Mouse (Mus musculus): ENCODE results near the gene Erich4. TPM values are rescaled to one million over a fixed set of nuclear protein-coding genes. Genes with fewer than 3 reads are reported as not detected.
"Not testable (repeated sequence)": the region's sequence is repeated elsewhere in the genome, so short reads cannot be mapped to it uniquely, and the experiment has no call there.

Erich4 gene
- polyA plus RNA-seq, 1 experiment from 2014 or later = not detected

DNA sequence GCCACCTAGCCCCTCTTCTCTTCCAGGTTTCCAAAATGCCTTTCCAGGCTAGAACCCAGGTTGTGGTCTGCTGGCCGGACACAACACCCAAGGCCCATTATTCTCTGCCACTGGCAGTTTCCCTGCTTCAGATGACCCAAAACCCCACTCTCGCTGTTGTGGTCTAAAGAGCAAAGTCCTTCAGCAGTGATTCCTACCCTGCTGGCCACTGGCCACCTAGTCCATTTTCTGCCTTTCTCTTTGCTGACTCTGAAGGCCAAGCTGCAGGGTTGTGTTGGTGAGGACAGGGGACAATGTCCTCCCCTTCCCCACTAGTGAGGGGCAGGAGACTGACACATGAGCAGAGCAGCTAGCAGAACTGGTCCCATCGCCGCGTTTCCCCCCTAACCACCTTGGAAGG, 40.6 kb downstream of the Erich4 start:
- Histone ChIP-seq H3K4me3 (no peak overlapping the region), H3K27ac (no peak overlapping the region), H3K4me1 (replicated peaks) (no peaks in the 10 kb centered on the region), H3K9me3 (replicated peaks) (no peaks in the 10 kb centered on the region), H3K36me3 (no peaks in the 10 kb centered on the region), H3K9ac (no peak overlapping the region), H3K4me2 (no peak overlapping the region), H3K27me3 (no peaks in the 10 kb centered on the region)
- 87% methylated on average over 5 of the region's 5 CpGs for WGBS
- ATAC-seq (replicated peaks; ENCODE audit: insufficient number of reproducible peaks, insufficient read depth, low FRiP score, low read depth) = no peak

- 71% methylated on average over 5 of the region's 5 CpGs for WGBS
- H3K4me2 ChIP-seq; H3K9ac ChIP-seq; H3K27ac ChIP-seq; H3K9me3 ChIP-seq (replicated peaks); H3K4me1 ChIP-seq (replicated peaks); H3K36me3 ChIP-seq; H3K4me3 ChIP-seq; H3K27me3 ChIP-seq; ATAC-seq (replicated peaks; ENCODE audit: insufficient number of reproducible peaks, insufficient read depth, low FRiP score, low read depth): not testable (repeated sequence)
Measured at GRCm38 (mm10) chr7:25573806-25574205, 41.9 kb downstream of the Erich4 start.

DNA sequence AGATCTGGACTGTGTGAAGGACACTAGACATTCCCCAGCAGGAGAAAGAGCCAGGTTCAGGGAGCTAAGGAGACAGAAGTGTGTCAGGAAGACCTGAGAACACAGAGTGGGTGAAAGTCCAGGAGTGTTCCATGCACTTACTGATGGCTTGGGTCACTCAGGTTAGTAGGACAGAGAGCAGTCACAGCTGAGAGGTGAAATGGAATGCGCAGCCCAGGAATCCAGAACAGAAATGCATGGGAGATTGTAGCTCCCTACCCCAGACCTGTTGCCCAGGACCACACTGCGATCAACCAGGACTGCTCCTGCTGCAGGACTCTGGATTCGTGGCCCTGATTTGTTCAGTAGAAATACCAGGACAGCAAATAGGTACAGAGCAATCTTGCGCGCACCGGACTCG, 47.0 kb downstream of the Erich4 start:
- H3K9me3 ChIP-seq (replicated peaks) = no peaks in the 10 kb centered on the region
- no peaks in the 10 kb centered on the region for H3K4me1 ChIP-seq (replicated peaks)
- H3K4me2 ChIP-seq = no peak overlapping the region
- H3K27me3 ChIP-seq = no peaks in the 10 kb centered on the region
- no peak overlapping the region for H3K9ac ChIP-seq
- ATAC-seq (replicated peaks; ENCODE audit: insufficient number of reproducible peaks, insufficient read depth, low FRiP score, low read depth) = no peak
- H3K27ac ChIP-seq = no peak overlapping the region
- WGBS = 95% methylated on average over 7 of the region's 7 CpGs
- H3K36me3 ChIP-seq = no peaks in the 10 kb centered on the region
- no peak overlapping the region for H3K4me3 ChIP-seq

Other genes with a start within 250 kb of the Erich4 start
- gene Cnfn, start 246.2 kb downstream of the Erich4 start, polyA plus RNA-seq (2015; fragmentation: Nextera tagmentation; extraction: Ambion mirVana) = 0.22 and 1.1 TPM in 2 replicates
- gene Lipe, start 217.2 kb downstream of the Erich4 start, polyA plus RNA-seq (2015; fragmentation: Nextera tagmentation; extraction: Ambion mirVana) = 5.6 and 7.7 TPM in 2 replicates
- 0.28 and 0.51 TPM in 2 replicates for gene Cxcl17, start 203.0 kb downstream of the Erich4 start, polyA plus RNA-seq (2015; fragmentation: Nextera tagmentation; extraction: Ambion mirVana)
- gene Ceacam1, start 138.3 kb downstream of the Erich4 start, polyA plus RNA-seq (2015; fragmentation: Nextera tagmentation; extraction: Ambion mirVana) = 3.0 and 4.4 TPM in 2 replicates
- not detected in 2 replicates for gene Ceacam2, start 76.0 kb downstream of the Erich4 start, polyA plus RNA-seq (2015; fragmentation: Nextera tagmentation; extraction: Ambion mirVana)
- gene Dmac2, start 3.5 kb upstream of the Erich4 start, polyA plus RNA-seq (2015; fragmentation: Nextera tagmentation; extraction: Ambion mirVana) = 55.3 and 61.5 TPM in 2 replicates
- gene B3gnt8, start 10.8 kb upstream of the Erich4 start, polyA plus RNA-seq (2015; fragmentation: Nextera tagmentation; extraction: Ambion mirVana) = 6.9 and 9.7 TPM in 2 replicates
- gene Bckdha, start 43.1 kb upstream of the Erich4 start, polyA plus RNA-seq (2015; fragmentation: Nextera tagmentation; extraction: Ambion mirVana) = 58.5 and 68.9 TPM in 2 replicates
- 30.3 and 45.7 TPM in 2 replicates for gene Exosc5, start 43.3 kb upstream of the Erich4 start, polyA plus RNA-seq (2015; fragmentation: Nextera tagmentation; extraction: Ambion mirVana)
- gene Tmem91, start 59.3 kb upstream of the Erich4 start, polyA plus RNA-seq (2015; fragmentation: Nextera tagmentation; extraction: Ambion mirVana) = 1.8 and 2.2 TPM in 2 replicates
- gene B9d2, start 64.9 kb upstream of the Erich4 start, polyA plus RNA-seq (2015; fragmentation: Nextera tagmentation; extraction: Ambion mirVana) = 24.5 and 30.9 TPM in 2 replicates
- 3.2 and 4.6 TPM in 2 replicates for gene Tgfb1, start 71.1 kb upstream of the Erich4 start, polyA plus RNA-seq (2015; fragmentation: Nextera tagmentation; extraction: Ambion mirVana)
- 17.6 and 23.5 TPM in 2 replicates for gene Ccdc97, start 103.2 kb upstream of the Erich4 start, polyA plus RNA-seq (2015; fragmentation: Nextera tagmentation; extraction: Ambion mirVana)
- gene Hnrnpul1, start 138.9 kb upstream of the Erich4 start, polyA plus RNA-seq (2015; fragmentation: Nextera tagmentation; extraction: Ambion mirVana) = 35.4 and 39.9 TPM in 2 replicates
- gene Axl, start 172.8 kb upstream of the Erich4 start, polyA plus RNA-seq (2015; fragmentation: Nextera tagmentation; extraction: Ambion mirVana) = 49.1 and 65.3 TPM in 2 replicates
- gene Cyp2s1, start 201.0 kb upstream of the Erich4 start, polyA plus RNA-seq (2015; fragmentation: Nextera tagmentation; extraction: Ambion mirVana) = 3.3 and 5.1 TPM in 2 replicates

All from heart, embryonic 15.5 days (tissue).